Mouse (Mus musculus): Measurements from ENCODE around the gene Hnf1b. TPM values are rescaled to one million over a fixed set of nuclear protein-coding genes. Genes with fewer than 3 reads are reported as not detected.
A peak's percentile ranks its signal among the peaks of the same experiment; 100 is the strongest.

Gene Hnf1b
- polyA plus RNA-seq, 1 experiment: 161 TPM

- Histone ChIP-seq H3K4me1 (ENCODE audit: control insufficient read depth, insufficient read depth, low read length) (no peaks in the 10 kb centered on the region), H3K36me3 (ENCODE audit: control insufficient read depth, insufficient read depth, low read length) (no peaks in the 10 kb centered on the region), H3K27ac (ENCODE audit: insufficient read depth, low read depth, low read length) (no peak overlapping the region), H3K27me3 (replicated peaks; ENCODE audit: control insufficient read depth, insufficient read depth, low read length) (no peaks in the 10 kb centered on the region), H3K4me3 (ENCODE audit: insufficient read depth, low read depth, low read length) (no peak overlapping the region)
- TF ChIP-seq POLR2A (IDR thresholded peaks at IDR 0.05; ENCODE audit: low read depth, low read length): no peak
- TF ChIP-seq CTCF (conservative IDR thresholded peaks at IDR 0.05; ENCODE audit: insufficient read depth, insufficient read length, low read depth, low read length): no peak
- no peak for DNase-seq
- 38% methylated on average over 8 of the region's 8 CpGs for WGBS
Observed at GRCm38 (mm10) chr11:83913824-83914311, 64.0 kb downstream of the Hnf1b start.

- Histone ChIP-seq H3K36me3 (ENCODE audit: control insufficient read depth, insufficient read depth, low read length) (no peaks in the 10 kb centered on the region), H3K27me3 (replicated peaks; ENCODE audit: control insufficient read depth, insufficient read depth, low read length) (no peaks in the 10 kb centered on the region), H3K27ac (ENCODE audit: insufficient read depth, low read depth, low read length) (no peak overlapping the region), H3K4me3 (ENCODE audit: insufficient read depth, low read depth, low read length) (no peak overlapping the region), H3K4me1 (ENCODE audit: control insufficient read depth, insufficient read depth, low read length) (no peaks in the 10 kb centered on the region)
- WGBS: 80% methylated on average over 4 of the region's 4 CpGs
- no peak for DNase-seq
- TF ChIP-seq POLR2A (IDR thresholded peaks at IDR 0.05; ENCODE audit: low read depth, low read length) (no peak), CTCF (conservative IDR thresholded peaks at IDR 0.05; ENCODE audit: insufficient read depth, insufficient read length, low read depth, low read length) (no peak)
Observed at GRCm38 (mm10) chr11:83914501-83914900, 64.6 kb downstream of the Hnf1b start.

DNA sequence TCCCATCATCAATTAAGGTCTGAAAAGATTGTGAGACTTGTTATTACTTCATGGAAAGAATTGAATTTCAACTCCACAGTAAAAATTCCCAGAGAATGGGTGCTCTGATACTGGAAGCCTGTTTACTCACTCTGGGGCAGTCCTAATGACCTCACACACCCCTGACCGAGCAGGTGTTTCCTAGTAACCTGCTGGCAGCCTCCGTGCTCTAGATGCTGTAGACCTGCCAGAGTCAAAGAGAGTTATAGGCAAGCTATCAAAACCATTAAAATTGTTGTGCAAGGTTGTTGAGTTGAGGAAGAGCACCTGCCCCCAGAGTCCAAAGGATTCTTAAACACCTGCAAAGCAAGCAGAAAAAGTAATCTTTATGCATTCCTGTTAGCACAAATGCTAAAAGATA, 72.7 kb downstream of the Hnf1b start:
- Histone ChIP-seq H3K4me3 (ENCODE audit: insufficient read depth, low read depth, low read length) (no peak overlapping the region), H3K36me3 (ENCODE audit: control insufficient read depth, insufficient read depth, low read length) (no peaks in the 10 kb centered on the region), H3K4me1 (ENCODE audit: control insufficient read depth, insufficient read depth, low read length) (no peaks in the 10 kb centered on the region; the same call in 1 of the 2 replicates), H3K27me3 (replicated peaks; ENCODE audit: control insufficient read depth, insufficient read depth, low read length) (no peaks in the 10 kb centered on the region), H3K27ac (ENCODE audit: insufficient read depth, low read depth, low read length) (no peak overlapping the region)
- TF ChIP-seq CTCF (conservative IDR thresholded peaks at IDR 0.05; ENCODE audit: insufficient read depth, insufficient read length, low read depth, low read length) (no peak), POLR2A (IDR thresholded peaks at IDR 0.05; ENCODE audit: low read depth, low read length) (no peak)
- DNase-seq: peak; percentile 50
- WGBS: 25% methylated on average over 2 of the region's 2 CpGs

DNA sequence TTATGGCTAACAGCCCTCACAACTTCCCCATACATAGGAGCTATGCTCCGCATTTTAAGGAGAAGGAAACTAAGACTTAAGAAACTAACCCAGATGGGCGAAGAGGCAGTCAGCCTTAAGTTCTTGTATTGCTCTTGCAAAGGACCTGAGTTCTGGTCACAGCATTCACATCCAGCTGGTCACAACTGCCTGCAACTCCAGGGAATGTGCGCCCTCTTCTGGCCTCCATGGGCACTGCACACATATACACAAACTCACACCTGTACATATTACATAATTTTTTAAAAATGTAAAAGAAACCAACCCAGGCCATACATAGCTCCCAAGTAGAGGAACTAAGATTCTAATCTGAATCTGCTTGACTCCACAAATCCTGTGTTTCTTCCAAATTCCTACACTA, 77.2 kb downstream of the Hnf1b start:
- Histone ChIP-seq H3K27ac (ENCODE audit: insufficient read depth, low read depth, low read length) (no peak overlapping the region), H3K36me3 (ENCODE audit: control insufficient read depth, insufficient read depth, low read length) (no peaks in the 10 kb centered on the region), H3K4me1 (ENCODE audit: control insufficient read depth, insufficient read depth, low read length) (no peaks in the 10 kb centered on the region; the same call in 1 of the 2 replicates), H3K27me3 (replicated peaks; ENCODE audit: control insufficient read depth, insufficient read depth, low read length) (no peaks in the 10 kb centered on the region), H3K4me3 (ENCODE audit: insufficient read depth, low read depth, low read length) (no peak overlapping the region)
- DNase-seq: peak; percentile 36
- WGBS: 63% methylated on average over 3 of the region's 3 CpGs
- TF ChIP-seq CTCF (conservative IDR thresholded peaks at IDR 0.05; ENCODE audit: insufficient read depth, insufficient read length, low read depth, low read length) (peak; percentile 77), POLR2A (IDR thresholded peaks at IDR 0.05; ENCODE audit: low read depth, low read length) (no peak)

DNA sequence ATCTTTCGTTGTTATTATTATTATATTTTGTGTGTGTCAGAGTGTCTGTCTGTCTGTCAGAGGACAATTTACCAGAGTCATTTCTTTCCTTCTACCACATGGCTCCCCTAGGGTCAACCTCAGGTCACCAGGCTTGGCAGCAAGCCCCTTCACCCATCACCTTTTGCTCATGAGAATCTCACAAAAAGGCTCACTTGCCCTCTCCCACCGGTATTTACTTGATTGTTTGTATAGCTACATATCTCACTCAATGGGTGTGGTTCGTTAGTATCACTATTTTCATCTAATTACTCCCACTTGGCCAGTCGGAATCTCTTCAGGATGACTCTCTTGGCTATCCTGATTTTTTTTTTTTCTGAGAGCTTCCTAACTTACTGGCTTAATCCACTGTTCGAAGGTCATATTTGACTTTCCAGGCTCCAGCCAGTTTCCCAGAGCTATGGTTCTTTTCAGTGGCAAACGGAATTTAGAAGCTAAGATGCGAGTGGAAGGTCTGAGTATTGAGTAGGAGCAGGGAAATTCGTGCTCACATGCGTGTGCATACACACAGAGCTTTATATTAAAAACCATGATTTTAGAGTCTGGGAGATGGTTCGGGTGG, 82.7 kb downstream of the Hnf1b start:
- peak; percentile 64 for DNase-seq
- 55% methylated on average over 10 of the region's 10 CpGs for WGBS
- peak overlapping the region; percentile 78; the same call in 1 of the 2 replicates for H3K27ac ChIP-seq (ENCODE audit: insufficient read depth, low read depth, low read length)
- no peak overlapping the region for H3K4me3 ChIP-seq (ENCODE audit: insufficient read depth, low read depth, low read length)
- H3K36me3 ChIP-seq (ENCODE audit: control insufficient read depth, insufficient read depth, low read length): no peaks in the 10 kb centered on the region
- TF ChIP-seq CTCF (conservative IDR thresholded peaks at IDR 0.05; ENCODE audit: insufficient read depth, insufficient read length, low read depth, low read length) (no peak), POLR2A (IDR thresholded peaks at IDR 0.05; ENCODE audit: low read depth, low read length) (no peak)
- H3K27me3 ChIP-seq (replicated peaks; ENCODE audit: control insufficient read depth, insufficient read depth, low read length): no peaks in the 10 kb centered on the region
- peaks cover 12% of the 10 kb centered on the region; the same call in 1 of the 2 replicates for H3K4me1 ChIP-seq (ENCODE audit: control insufficient read depth, insufficient read depth, low read length)

- DNase-seq: peak; percentile 60
- Histone ChIP-seq H3K27ac (ENCODE audit: insufficient read depth, low read depth, low read length) (peak overlapping the region; percentile 61; the same call in 1 of the 2 replicates), H3K36me3 (ENCODE audit: control insufficient read depth, insufficient read depth, low read length) (no peaks in the 10 kb centered on the region), H3K4me1 (ENCODE audit: control insufficient read depth, insufficient read depth, low read length) (peaks cover 17% of the 10 kb centered on the region), H3K4me3 (ENCODE audit: insufficient read depth, low read depth, low read length) (no peak overlapping the region), H3K27me3 (replicated peaks; ENCODE audit: control insufficient read depth, insufficient read depth, low read length) (no peaks in the 10 kb centered on the region)
- 46% methylated on average over 4 of the region's 4 CpGs for WGBS
- no peak for TF ChIP-seq CTCF (conservative IDR thresholded peaks at IDR 0.05; ENCODE audit: insufficient read depth, insufficient read length, low read depth, low read length)
- no peak for TF ChIP-seq POLR2A (IDR thresholded peaks at IDR 0.05; ENCODE audit: low read depth, low read length)
Observed at GRCm38 (mm10) chr11:83933376-83933775, 83.5 kb downstream of the Hnf1b start.

DNA sequence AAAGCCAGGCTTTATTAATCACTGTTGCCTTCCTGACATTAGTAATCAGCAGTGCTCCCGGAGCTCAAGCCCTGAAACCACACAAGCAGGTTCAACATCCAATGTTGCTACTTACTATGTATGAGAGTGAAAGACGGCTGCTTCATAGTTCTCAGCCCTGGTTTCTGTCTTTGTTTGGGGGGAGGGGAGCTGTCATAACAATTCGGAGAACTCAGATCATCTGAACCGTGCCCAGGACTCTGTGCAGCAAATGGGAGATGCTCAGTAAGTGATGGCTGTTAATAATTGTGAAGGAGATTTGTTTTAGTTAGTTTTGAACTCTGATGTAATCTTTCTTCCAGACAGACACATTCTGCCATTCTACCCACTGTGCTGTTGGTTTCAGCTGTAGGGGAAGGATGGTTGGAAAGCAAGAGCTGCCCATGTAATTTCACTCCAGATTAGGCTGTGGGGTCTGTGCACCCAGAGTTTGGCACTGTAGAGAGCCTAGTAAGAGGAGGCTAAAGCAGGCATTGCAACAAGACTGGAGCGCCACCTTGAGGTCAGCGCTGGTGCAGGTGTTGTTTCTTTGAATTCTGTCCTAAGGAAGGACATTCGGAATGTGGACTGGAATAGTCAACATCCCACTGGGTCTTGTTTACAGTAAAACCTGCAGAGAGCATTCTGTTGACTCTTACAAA, 86.3 kb downstream of the Hnf1b start:
- WGBS: 9% methylated on average over 7 of the region's 7 CpGs
- Histone ChIP-seq H3K27me3 (replicated peaks; ENCODE audit: control insufficient read depth, insufficient read depth, low read length) (no peaks in the 10 kb centered on the region), H3K36me3 (ENCODE audit: control insufficient read depth, insufficient read depth, low read length) (no peaks in the 10 kb centered on the region), H3K4me1 (ENCODE audit: control insufficient read depth, insufficient read depth, low read length) (peaks cover 24% of the 10 kb centered on the region), H3K4me3 (ENCODE audit: insufficient read depth, low read depth, low read length) (no peak overlapping the region), H3K27ac (ENCODE audit: insufficient read depth, low read depth, low read length) (peak overlapping the region; percentile 67)
- TF ChIP-seq POLR2A (IDR thresholded peaks at IDR 0.05; ENCODE audit: low read depth, low read length) (no peak), CTCF (conservative IDR thresholded peaks at IDR 0.05; ENCODE audit: insufficient read depth, insufficient read length, low read depth, low read length) (peak; percentile 99)
- peak; percentile 88 for DNase-seq
